8 mouse cellular contexts compared by ENCODE assay signal in the genomic region with DNA sequence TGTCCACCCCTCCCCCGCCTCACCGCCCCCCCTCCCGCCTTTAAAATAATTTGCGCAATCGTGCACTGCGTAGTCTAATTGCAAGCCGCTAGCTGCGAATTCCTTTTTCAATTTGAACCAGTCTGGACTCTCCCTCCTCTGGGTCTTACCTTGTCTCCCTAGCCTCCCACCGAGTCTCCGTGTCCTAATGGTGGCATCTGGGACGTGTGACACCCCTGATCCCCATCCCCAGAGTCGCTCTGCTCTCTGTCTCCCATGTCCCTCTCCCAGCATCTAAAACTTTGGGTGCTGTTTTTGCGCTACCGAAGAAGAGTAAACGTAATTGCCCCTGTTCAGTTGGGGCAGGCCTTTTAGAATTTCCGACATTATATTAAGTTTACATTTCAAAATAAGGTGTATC. TPM values are rescaled to one million over a fixed set of nuclear protein-coding genes. Genes with fewer than 3 reads are reported as not detected.
DNase-seq lines count a peak whose midpoint lies in the region; ATAC-seq lines count a peak whose summit lies in the region.

No protein-coding gene starts in this region.

- DNase-seq in kidney, postnatal 14 days, result no peak
- DNase-seq in forebrain, embryonic 10.5 days (ENCODE audit: extremely low spot score, low spot score), result peak; percentile 36
- no peak for DNase-seq in urinary bladder, postnatal 36 days (ENCODE audit: low spot score in 2 of 2)
- no peak for DNase-seq in urinary bladder, postnatal 10 days (ENCODE audit: low spot score)

- no peaks in the 10 kb centered on the region for H3K36me3 ChIP-seq in kidney, embryonic 14.5 days (ENCODE audit: control insufficient read depth, insufficient read depth, low read length)
- H3K36me3 ChIP-seq in forebrain, embryonic 10.5 days (replicated peaks), result no peaks in the 10 kb centered on the region
- H3K36me3 ChIP-seq in intestine, embryonic 16.5 days (ENCODE audit: control insufficient read depth, insufficient read depth, low read length), result no peaks in the 10 kb centered on the region
- H3K36me3 ChIP-seq in midbrain, embryonic 15.5 days (replicated peaks), result no peaks in the 10 kb centered on the region

- peaks cover 5% of the 10 kb centered on the region; the same call in 1 of the 2 replicates for H3K4me1 ChIP-seq in kidney, embryonic 14.5 days (ENCODE audit: control insufficient read depth, insufficient read depth, low read length)
- H3K4me1 ChIP-seq in forebrain, embryonic 10.5 days, result peaks cover 46% of the 10 kb centered on the region
- H3K4me1 ChIP-seq in intestine, embryonic 16.5 days (ENCODE audit: control insufficient read depth, insufficient read depth, low read length), result peaks cover 3% of the 10 kb centered on the region
- H3K4me1 ChIP-seq in midbrain, embryonic 15.5 days, result peaks cover 22% of the 10 kb centered on the region

- H3K4me3 ChIP-seq in kidney, embryonic 14.5 days (ENCODE audit: low read length), result peak overlapping the region; percentile 26; the same call in 1 of the 2 replicates
- peak overlapping the region; percentile 45 for H3K4me3 ChIP-seq in forebrain, embryonic 10.5 days
- H3K4me3 ChIP-seq in intestine, embryonic 16.5 days (ENCODE audit: low read length), result peak overlapping the region; percentile 60
- peak overlapping the region; percentile 19; the same call in 1 of the 2 replicates for H3K4me3 ChIP-seq in midbrain, embryonic 15.5 days

- WGBS in kidney, embryonic 14.5 days, result 2% methylated on average over 16 of the region's 16 CpGs
- WGBS in forebrain, embryonic 10.5 days, result under 1% methylated on average over 16 of the region's 16 CpGs
- WGBS in intestine, embryonic 16.5 days, result 1% methylated on average over 16 of the region's 16 CpGs
- WGBS in midbrain, embryonic 15.5 days, result 2% methylated on average over 16 of the region's 16 CpGs

- peak overlapping the region; percentile 38 for H3K4me2 ChIP-seq in kidney, embryonic 14.5 days (replicated peaks; ENCODE audit: low read depth, low read length)
- peak overlapping the region; percentile 77 for H3K4me2 ChIP-seq in intestine, embryonic 16.5 days (ENCODE audit: low read depth, low read length)
- H3K4me2 ChIP-seq in midbrain, embryonic 15.5 days, result peak overlapping the region; percentile 43

- no peak overlapping the region for H3K27ac ChIP-seq in kidney, embryonic 14.5 days (ENCODE audit: low read depth, low read length)
- no peak overlapping the region for H3K27ac ChIP-seq in forebrain, embryonic 10.5 days
- H3K27ac ChIP-seq in intestine, embryonic 16.5 days (ENCODE audit: low read length), result peak overlapping the region; percentile 95
- H3K27ac ChIP-seq in midbrain, embryonic 15.5 days, result no peak overlapping the region

- peaks cover 46% of the 10 kb centered on the region for H3K27me3 ChIP-seq in kidney, embryonic 14.5 days (ENCODE audit: control insufficient read depth, insufficient read depth, low read length)
- H3K27me3 ChIP-seq in forebrain, embryonic 10.5 days (ENCODE audit: poor library complexity, severe bottlenecking), result peaks cover 97% of the 10 kb centered on the region
- 0 out of 2 replicates have a peak, but pooled peaks cover 4% of the 10 kb centered on the region for H3K27me3 ChIP-seq in intestine, embryonic 16.5 days (replicated peaks; ENCODE audit: control insufficient read depth, insufficient read depth, low read length)
- H3K27me3 ChIP-seq in midbrain, embryonic 15.5 days (replicated peaks), result peaks cover 53% of the 10 kb centered on the region

- no peak for ATAC-seq in kidney, embryonic 14.5 days (ENCODE audit: low FRiP score, low TSS enrichment)
- ATAC-seq in intestine, embryonic 16.5 days, result no peak; the same call in none of the 2 replicates
- no peak for ATAC-seq in midbrain, embryonic 15.5 days (replicated peaks)
- no peak for ATAC-seq in frontal cortex, adult (ENCODE audit: low TSS enrichment)

- H3K9ac ChIP-seq in kidney, embryonic 14.5 days (ENCODE audit: low read depth, low read length), result no peak overlapping the region
- peak overlapping the region; percentile 77 for H3K9ac ChIP-seq in intestine, embryonic 16.5 days (ENCODE audit: low read depth, low read length)
- H3K9ac ChIP-seq in midbrain, embryonic 15.5 days, result no peak overlapping the region

- no peaks in the 10 kb centered on the region for H3K9me3 ChIP-seq in kidney, embryonic 14.5 days (ENCODE audit: control insufficient read depth, low read length)
- no peaks in the 10 kb centered on the region for H3K9me3 ChIP-seq in forebrain, embryonic 10.5 days
- H3K9me3 ChIP-seq in intestine, embryonic 16.5 days (ENCODE audit: control insufficient read depth, low read length), result no peaks in the 10 kb centered on the region
- H3K9me3 ChIP-seq in midbrain, embryonic 15.5 days, result no peaks in the 10 kb centered on the region

RNA-seq across cellular contexts. Expression of gene Prdm1, which starts 0.7 kb away (rescaled TPM):
- polyA plus RNA-seq in kidney, embryonic 14.5 days (2014; fragmentation: Nextera tagmentation; extraction: Ambion mirVana), result 1.9 and 2.0 TPM in 2 replicates
- 0.73 and 1.2 TPM in 2 replicates for polyA plus RNA-seq in forebrain, embryonic 10.5 days (2016; fragmentation: Nextera tagmentation; extraction: Ambion mirVana)
- 22.1 and 28.4 TPM in 2 replicates for polyA plus RNA-seq in intestine, embryonic 16.5 days (2015; fragmentation: Nextera tagmentation; extraction: Ambion mirVana)
- 0.52 and 1.2 TPM in 2 replicates for polyA plus RNA-seq in midbrain, embryonic 15.5 days (2015; fragmentation: Nextera tagmentation; extraction: Ambion mirVana)
